Mouse (Mus musculus) lung, postnatal 0 days (tissue): Measurements from ENCODE around the gene Vax1.

Experiments
- CTCF ChIP-seq: IDR thresholded peaks from 2 replicates; pipeline ENCODE4 v1.5.1; 2016; ENCODE audit warnings: antibody characterized with exemption, mild to moderate bottlenecking
- EP300 ChIP-seq: IDR thresholded peaks from 2 replicates; pipeline ENCODE4 v1.6.1; 2016; ENCODE audit warnings: antibody characterized with exemption, mild to moderate bottlenecking, control low read depth

DNA sequence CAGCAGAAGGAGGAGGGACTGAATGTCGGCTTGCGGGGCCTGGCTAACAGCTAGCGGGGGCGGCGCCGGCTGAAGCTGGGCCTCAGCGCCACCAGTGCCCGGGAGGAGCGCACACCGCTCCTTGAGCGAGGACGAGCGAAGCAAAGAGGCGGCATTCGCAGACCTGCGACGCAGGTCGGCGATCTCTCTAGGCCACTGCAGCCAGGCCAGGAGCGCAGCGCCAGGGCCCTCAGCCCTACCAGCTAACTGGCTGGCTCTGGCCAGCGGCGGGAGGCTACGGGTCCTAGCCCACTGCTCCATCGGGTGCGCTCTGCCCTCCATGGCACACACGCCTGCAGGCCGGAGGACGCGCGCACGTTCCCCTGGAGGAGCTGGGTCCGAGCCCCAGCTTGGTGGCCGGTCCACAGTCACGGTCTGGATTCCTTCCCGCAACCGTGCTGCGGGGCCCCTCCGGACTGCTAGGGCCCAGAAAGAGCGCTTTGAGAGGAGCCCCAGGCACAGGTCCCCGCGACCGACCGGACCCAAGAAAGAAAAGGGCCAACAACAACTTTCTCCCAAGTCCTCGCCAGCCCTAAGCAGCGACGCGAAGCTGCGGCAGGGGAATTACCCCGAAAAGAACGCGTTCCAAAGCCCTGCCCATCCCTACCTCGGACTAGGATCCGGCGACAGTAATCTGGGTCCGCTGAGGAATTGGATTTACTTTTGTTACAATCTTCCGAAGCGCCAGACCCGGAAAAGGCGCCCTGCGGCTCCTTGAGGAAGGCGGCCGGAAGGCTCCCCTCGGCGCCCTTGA lies 517 bp downstream of the Vax1 start:
- TF ChIP-seq EP300: no peak
- TF ChIP-seq CTCF: no peak
